Mouse (Mus musculus): Measurements from ENCODE around the gene Slc35e2. TPM values are rescaled to one million over a fixed set of nuclear protein-coding genes. Genes with fewer than 3 reads are reported as not detected.

Slc35e2 gene
- total and polyA plus RNA-seq, 3 experiments, result 2.3 to 34.4 (median 23.3) TPM

DNA sequence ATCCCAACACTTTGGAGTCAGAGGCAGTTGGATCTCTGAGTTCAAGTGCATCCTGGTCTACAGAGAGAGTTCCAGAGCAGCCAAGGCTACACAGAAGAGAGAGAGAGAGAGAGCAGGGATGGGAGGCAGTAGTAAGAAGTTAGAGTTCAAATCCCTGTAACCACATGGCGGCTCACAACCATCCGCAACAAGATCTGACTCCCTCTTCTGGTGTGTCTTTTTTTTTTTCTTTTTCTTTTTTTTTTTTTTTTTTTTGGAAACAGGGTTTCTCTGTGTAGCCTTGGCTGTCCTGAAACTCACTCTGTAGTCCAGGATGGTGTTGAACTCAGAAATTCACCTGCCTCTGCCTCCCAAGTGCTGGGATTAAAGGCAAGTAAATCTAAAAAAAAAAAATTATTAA is 70.9 kb downstream of the Slc35e2 start:
- peaks cover 21% of the 10 kb centered on the region for H3K4me1 ChIP-seq (ENCODE audit: insufficient read depth, low read depth, low read length)
- H3K27me3 ChIP-seq (ENCODE audit: insufficient read depth, low read length), result 0 out of 2 replicates have a peak, but pooled peaks cover 2% of the 10 kb centered on the region
- TF ChIP-seq TAL1 (conservative IDR thresholded peaks at IDR 0.05; ENCODE audit: low read depth, low read length) (no peak), POLR2AphosphoS5 (IDR thresholded peaks at IDR 0.05; ENCODE audit: insufficient replicate concordance, low read depth, low read length) (no peak), GATA1 (IDR thresholded peaks at IDR 0.05; ENCODE audit: borderline replicate concordance, low read length) (no peak), GATA2 (IDR thresholded peaks at IDR 0.05; ENCODE audit: borderline replicate concordance, low read depth, low read length) (no peak), CTCF (IDR thresholded peaks at IDR 0.05; ENCODE audit: low read depth, low read length) (no peak)
- H3K36me3 ChIP-seq (replicated peaks), result no peaks in the 10 kb centered on the region
- no peak overlapping the region for H3K4me3 ChIP-seq (ENCODE audit: low read depth, low read length)
- DNase-seq (ENCODE audit: low spot score), result no peak
- no peak for ATAC-seq (ENCODE audit: extremely low read depth, insufficient number of reproducible peaks, low FRiP score, poor library complexity, severe bottlenecking)
- no peaks in the 10 kb centered on the region for H3K9me3 ChIP-seq (replicated peaks)

Other genes with a start within 250 kb of the Slc35e2 start
Only the 20 nearest of the 22 such genes appear.
- not detected in 2 replicates for gene Gabrd, start 203.3 kb upstream of the Slc35e2 start, total RNA-seq (2014; fragmentation: Nextera tagmentation)
- gene Gabrd, start 203.3 kb upstream of the Slc35e2 start, total RNA-seq (2017), result not detected in 2 replicates
- gene Gabrd, start 203.3 kb upstream of the Slc35e2 start, polyA plus RNA-seq (2012), result not detected in 2 replicates
- not detected in 2 replicates for gene Cfap74, start 192.2 kb upstream of the Slc35e2 start, total RNA-seq (2014; fragmentation: Nextera tagmentation)
- 0.06 and 0.11 TPM in 2 replicates for gene Cfap74, start 192.2 kb upstream of the Slc35e2 start, total RNA-seq (2017)
- not detected in 2 replicates for gene Cfap74, start 192.2 kb upstream of the Slc35e2 start, polyA plus RNA-seq (2012)
- not detected in 2 replicates for gene Tmem52, start 132.3 kb upstream of the Slc35e2 start, total RNA-seq (2014; fragmentation: Nextera tagmentation)
- 0.16 TPM in 1 of 2 replicates, not detected in the other for gene Tmem52, start 132.3 kb upstream of the Slc35e2 start, total RNA-seq (2017)
- gene Tmem52, start 132.3 kb upstream of the Slc35e2 start, polyA plus RNA-seq (2012), result not detected in 2 replicates
- 604 and 614 TPM in 2 replicates for gene Gnb1, start 110.1 kb upstream of the Slc35e2 start, total RNA-seq (2014; fragmentation: Nextera tagmentation)
- 94.3 and 136 TPM in 2 replicates for gene Gnb1, start 110.1 kb upstream of the Slc35e2 start, total RNA-seq (2017)
- 43.2 and 50.9 TPM in 2 replicates for gene Gnb1, start 110.1 kb upstream of the Slc35e2 start, polyA plus RNA-seq (2012)
- 50.4 and 61.6 TPM in 2 replicates for gene Nadk, start 39.0 kb upstream of the Slc35e2 start, total RNA-seq (2014; fragmentation: Nextera tagmentation)
- gene Nadk, start 39.0 kb upstream of the Slc35e2 start, total RNA-seq (2017), result 67.5 and 76.3 TPM in 2 replicates
- 49.5 and 58.4 TPM in 2 replicates for gene Nadk, start 39.0 kb upstream of the Slc35e2 start, polyA plus RNA-seq (2012)
- gene Cdk11b, start 23.4 kb downstream of the Slc35e2 start, total RNA-seq (2014; fragmentation: Nextera tagmentation), result 86.4 and 106 TPM in 2 replicates
- 41.4 and 53.3 TPM in 2 replicates for gene Cdk11b, start 23.4 kb downstream of the Slc35e2 start, total RNA-seq (2017)
- gene Cdk11b, start 23.4 kb downstream of the Slc35e2 start, polyA plus RNA-seq (2012), result 114 and 144 TPM in 2 replicates
- not detected in 2 replicates for gene Gm10563, start 44.0 kb downstream of the Slc35e2 start, total RNA-seq (2014; fragmentation: Nextera tagmentation)
- not detected in 2 replicates for gene Gm10563, start 44.0 kb downstream of the Slc35e2 start, total RNA-seq (2017)
- not detected in 2 replicates for gene Gm10563, start 44.0 kb downstream of the Slc35e2 start, polyA plus RNA-seq (2012)
- gene Mmp23, start 52.0 kb downstream of the Slc35e2 start, total RNA-seq (2014; fragmentation: Nextera tagmentation), result not detected in 2 replicates
- 0.12 and 0.71 TPM in 2 replicates for gene Mmp23, start 52.0 kb downstream of the Slc35e2 start, total RNA-seq (2017)
- gene Mmp23, start 52.0 kb downstream of the Slc35e2 start, polyA plus RNA-seq (2012), result 0.08 and 0.29 TPM in 2 replicates
- 5.8 and 9.6 TPM in 2 replicates for gene Mib2, start 67.8 kb downstream of the Slc35e2 start, total RNA-seq (2014; fragmentation: Nextera tagmentation)
- gene Mib2, start 67.8 kb downstream of the Slc35e2 start, total RNA-seq (2017), result 16.7 and 17.3 TPM in 2 replicates
- gene Mib2, start 67.8 kb downstream of the Slc35e2 start, polyA plus RNA-seq (2012), result 36.0 and 36.9 TPM in 2 replicates
- gene Fndc10, start 92.9 kb downstream of the Slc35e2 start, total RNA-seq (2014; fragmentation: Nextera tagmentation), result not detected in 2 replicates
- gene Fndc10, start 92.9 kb downstream of the Slc35e2 start, total RNA-seq (2017), result 0.12 and 0.16 TPM in 2 replicates
- gene Fndc10, start 92.9 kb downstream of the Slc35e2 start, polyA plus RNA-seq (2012), result not detected in 2 replicates
- 195 and 204 TPM in 2 replicates for gene Ssu72, start 103.4 kb downstream of the Slc35e2 start, total RNA-seq (2014; fragmentation: Nextera tagmentation)
- gene Ssu72, start 103.4 kb downstream of the Slc35e2 start, total RNA-seq (2017), result 184 and 186 TPM in 2 replicates
- 74.7 and 91.4 TPM in 2 replicates for gene Ssu72, start 103.4 kb downstream of the Slc35e2 start, polyA plus RNA-seq (2012)
- 0.58 and 0.68 TPM in 2 replicates for gene Tmem240, start 133.4 kb downstream of the Slc35e2 start, total RNA-seq (2014; fragmentation: Nextera tagmentation)
- gene Tmem240, start 133.4 kb downstream of the Slc35e2 start, total RNA-seq (2017), result 0.55 and 0.64 TPM in 2 replicates
- 0.94 and 0.98 TPM in 2 replicates for gene Tmem240, start 133.4 kb downstream of the Slc35e2 start, polyA plus RNA-seq (2012)
- gene Atad3a, start 159.7 kb downstream of the Slc35e2 start, total RNA-seq (2014; fragmentation: Nextera tagmentation), result 43.2 and 64.6 TPM in 2 replicates
- gene Atad3a, start 159.7 kb downstream of the Slc35e2 start, total RNA-seq (2017), result 58.8 and 61.5 TPM in 2 replicates
- gene Atad3a, start 159.7 kb downstream of the Slc35e2 start, polyA plus RNA-seq (2012), result 65.7 and 70.7 TPM in 2 replicates
- 0.39 and 0.68 TPM in 2 replicates for gene Vwa1, start 173.3 kb downstream of the Slc35e2 start, total RNA-seq (2014; fragmentation: Nextera tagmentation)
- 0.93 and 1.0 TPM in 2 replicates for gene Vwa1, start 173.3 kb downstream of the Slc35e2 start, total RNA-seq (2017)
- 0.09 and 0.10 TPM in 2 replicates for gene Vwa1, start 173.3 kb downstream of the Slc35e2 start, polyA plus RNA-seq (2012)
- gene Tmem88b, start 184.5 kb downstream of the Slc35e2 start, total RNA-seq (2014; fragmentation: Nextera tagmentation), result not detected in 2 replicates
- 0.05 and 0.06 TPM in 2 replicates for gene Tmem88b, start 184.5 kb downstream of the Slc35e2 start, total RNA-seq (2017)
- 0.01 TPM in 1 of 2 replicates, not detected in the other for gene Tmem88b, start 184.5 kb downstream of the Slc35e2 start, polyA plus RNA-seq (2012)
- not detected in 2 replicates for gene Ankrd65, start 189.0 kb downstream of the Slc35e2 start, total RNA-seq (2014; fragmentation: Nextera tagmentation)
- gene Ankrd65, start 189.0 kb downstream of the Slc35e2 start, total RNA-seq (2017), result not detected in 2 replicates
- not detected in 2 replicates for gene Ankrd65, start 189.0 kb downstream of the Slc35e2 start, polyA plus RNA-seq (2012)
- 86.3 and 97.2 TPM in 2 replicates for gene Mrpl20, start 201.5 kb downstream of the Slc35e2 start, total RNA-seq (2014; fragmentation: Nextera tagmentation)
- gene Mrpl20, start 201.5 kb downstream of the Slc35e2 start, total RNA-seq (2017), result 85.3 and 124 TPM in 2 replicates
- gene Mrpl20, start 201.5 kb downstream of the Slc35e2 start, polyA plus RNA-seq (2012), result 15.1 and 17.9 TPM in 2 replicates
- gene Ccnl2, start 211.1 kb downstream of the Slc35e2 start, total RNA-seq (2014; fragmentation: Nextera tagmentation), result 121 and 171 TPM in 2 replicates
- gene Ccnl2, start 211.1 kb downstream of the Slc35e2 start, total RNA-seq (2017), result 125 and 150 TPM in 2 replicates
- 33.0 and 41.8 TPM in 2 replicates for gene Ccnl2, start 211.1 kb downstream of the Slc35e2 start, polyA plus RNA-seq (2012)
- 147 and 155 TPM in 2 replicates for gene Aurkaip1, start 229.9 kb downstream of the Slc35e2 start, total RNA-seq (2014; fragmentation: Nextera tagmentation)
- gene Aurkaip1, start 229.9 kb downstream of the Slc35e2 start, total RNA-seq (2017), result 158 and 160 TPM in 2 replicates
- gene Aurkaip1, start 229.9 kb downstream of the Slc35e2 start, polyA plus RNA-seq (2012), result 291 and 293 TPM in 2 replicates
- gene Mxra8, start 238.3 kb downstream of the Slc35e2 start, total RNA-seq (2014; fragmentation: Nextera tagmentation), result not detected in 2 replicates
- gene Mxra8, start 238.3 kb downstream of the Slc35e2 start, total RNA-seq (2017), result 0.33 and 0.46 TPM in 2 replicates
- not detected in 2 replicates for gene Mxra8, start 238.3 kb downstream of the Slc35e2 start, polyA plus RNA-seq (2012)

Data from G1E (cell line).